Mouse (Mus musculus) neutrophil, adult 5-6 weeks (primary cell): ENCODE data around the gene Irf2. TPM values are rescaled to one million over a fixed set of nuclear protein-coding genes. Genes with fewer than 3 reads are reported as not detected.

Experiments
- ATAC-seq: fragments of 151-379, 151-347 bp; 2 replicates; pipeline ENCODE4 v1.8.0; 2017; ENCODE audit warnings: mild to moderate bottlenecking, moderate TSS enrichment; ENCODE audit not compliant: insufficient number of reproducible peaks, poor library complexity, low FRiP score, severe bottlenecking; ENCODE audit errors: extremely low read depth
- total RNA-seq: library from RNA; stranded (forward); fragments of 200-1000 nt; gene quantifications from 2 replicates; pipeline ENCODE4 v1.2.3, GENCODE M21; 2017

Irf2 gene
- total RNA-seq, 1 experiment from 2014 or later, result 282 TPM

DNA sequence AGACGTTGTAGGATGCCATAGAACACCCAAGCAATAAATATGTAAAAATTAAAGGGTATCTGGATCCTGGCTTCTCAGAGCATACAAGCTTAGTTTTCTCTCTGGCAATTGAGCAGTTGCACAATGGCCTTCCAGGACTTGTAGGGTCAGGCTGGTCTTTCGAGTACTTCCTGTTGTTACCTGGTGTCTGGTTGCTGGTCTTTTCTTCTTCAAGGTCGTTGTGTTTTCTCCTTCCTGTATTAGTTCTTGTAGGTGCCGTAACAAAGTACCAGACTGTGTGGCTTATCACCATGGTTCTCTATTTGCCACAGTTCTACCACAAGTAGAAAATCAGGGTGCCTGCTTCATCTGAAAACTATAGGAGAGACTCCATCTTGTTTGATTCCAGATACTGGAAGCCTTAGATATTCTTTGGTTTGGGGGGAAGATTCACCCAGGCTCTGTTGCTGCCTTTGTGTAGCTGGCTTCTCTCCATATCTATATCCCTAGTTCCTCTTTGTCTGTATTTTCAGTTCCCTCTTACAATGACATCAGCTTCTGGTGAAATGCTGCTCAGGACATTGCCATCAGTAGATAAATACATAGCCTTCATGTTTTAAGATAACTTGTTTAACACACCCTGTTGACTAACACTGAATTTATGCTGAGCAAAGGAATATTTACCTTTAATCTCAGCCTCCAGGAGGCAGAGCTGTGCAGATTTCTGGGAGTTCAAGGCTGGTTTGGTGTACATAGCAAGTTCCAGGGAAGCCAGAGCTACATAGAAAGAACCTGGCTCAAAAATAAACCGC, 49.8 kb downstream of the Irf2 start:
- peak; percentile 74 for ATAC-seq

DNA sequence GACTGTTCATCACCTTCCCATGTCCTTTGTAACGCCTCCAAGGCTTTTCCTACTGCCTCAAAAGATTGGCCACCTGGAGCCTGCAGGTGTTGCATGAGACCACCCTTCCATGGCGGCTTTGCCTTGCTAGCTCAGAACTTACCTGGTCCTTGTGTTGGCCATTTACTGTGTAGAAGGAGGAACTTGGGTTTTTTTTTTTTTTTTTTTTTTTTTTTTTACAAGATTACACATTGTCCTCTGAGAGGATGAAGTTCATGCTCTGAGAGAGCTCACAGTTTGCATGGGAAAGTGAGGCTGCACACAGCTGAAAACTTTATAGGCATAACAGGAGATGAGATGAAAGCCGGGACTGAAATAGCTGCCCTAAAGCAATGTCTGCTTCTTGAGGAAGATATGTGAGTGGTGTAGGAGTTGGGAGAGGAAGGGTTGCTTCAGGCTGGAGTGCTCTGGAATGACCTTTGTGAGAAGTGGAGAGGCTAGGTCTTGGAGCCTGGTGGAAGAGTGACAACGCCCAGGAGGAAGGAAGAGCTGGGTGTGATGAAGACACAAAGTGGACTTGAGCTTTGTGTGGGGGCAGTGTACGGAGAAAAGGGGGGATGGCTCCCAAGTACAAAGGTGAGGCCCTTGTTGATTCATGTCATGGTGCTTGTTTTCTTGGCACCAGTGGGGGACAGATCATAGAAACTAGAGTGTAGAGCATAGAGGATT, 52.3 kb downstream of the Irf2 start:
- ATAC-seq, result no peak

DNA sequence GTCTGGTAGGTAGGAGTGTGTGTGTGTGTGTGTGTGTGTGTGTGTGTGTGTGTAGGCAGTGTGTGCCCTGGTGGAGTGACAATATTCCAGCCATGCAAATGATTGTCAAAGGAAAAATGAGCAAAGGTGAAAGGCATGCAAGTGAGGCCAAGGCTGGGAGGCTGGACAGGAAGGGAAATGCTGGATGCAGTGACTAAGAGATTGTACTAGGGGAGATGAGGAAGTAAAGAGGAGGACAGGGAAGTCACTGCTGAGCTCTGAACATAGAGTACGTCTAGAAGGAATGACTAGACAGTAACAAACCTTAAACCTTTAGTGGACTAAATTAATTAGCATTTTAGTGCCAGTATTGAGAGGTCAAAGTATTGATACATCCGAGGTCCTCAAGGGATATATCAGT, 53.1 kb downstream of the Irf2 start:
- peak; percentile 64 for ATAC-seq

DNA sequence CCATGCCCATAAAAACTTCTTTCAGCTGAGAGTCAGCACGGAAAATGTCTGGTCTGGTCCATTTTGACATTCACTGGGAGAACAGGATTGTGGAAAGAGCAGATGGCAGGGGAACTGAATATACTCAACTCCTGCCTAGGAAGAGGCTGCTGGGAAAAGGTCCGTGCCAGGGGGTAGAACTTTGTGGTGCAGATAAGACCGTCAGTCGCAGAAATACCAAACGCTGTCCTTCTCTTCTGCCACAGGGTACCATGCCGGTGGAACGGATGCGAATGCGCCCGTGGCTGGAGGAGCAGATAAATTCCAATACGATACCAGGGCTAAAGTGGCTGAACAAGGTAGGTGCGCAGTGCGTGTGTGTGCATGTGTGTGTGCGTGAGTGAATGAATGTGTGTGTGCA, 53.7 kb downstream of the Irf2 start:
- no peak for ATAC-seq

DNA sequence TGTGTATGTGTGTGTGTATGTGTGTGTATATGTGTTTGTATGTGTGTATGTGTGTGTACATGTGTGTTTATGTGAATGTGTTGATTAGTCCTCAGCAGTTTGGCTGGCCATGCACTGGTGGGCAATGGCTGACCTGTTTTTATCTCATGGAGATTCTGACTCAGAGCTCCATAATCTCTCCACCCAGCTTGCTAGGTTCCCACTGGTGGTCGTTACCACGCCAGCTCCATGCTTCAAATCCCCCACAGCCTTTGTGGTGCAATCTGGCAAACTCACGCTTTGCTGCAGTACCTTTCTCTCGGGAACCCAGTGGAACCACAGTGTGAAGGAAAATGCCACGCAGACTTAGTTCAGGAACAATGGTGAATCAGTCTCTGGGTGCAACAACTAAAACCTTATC, 54.8 kb downstream of the Irf2 start:
- ATAC-seq, result no peak

DNA sequence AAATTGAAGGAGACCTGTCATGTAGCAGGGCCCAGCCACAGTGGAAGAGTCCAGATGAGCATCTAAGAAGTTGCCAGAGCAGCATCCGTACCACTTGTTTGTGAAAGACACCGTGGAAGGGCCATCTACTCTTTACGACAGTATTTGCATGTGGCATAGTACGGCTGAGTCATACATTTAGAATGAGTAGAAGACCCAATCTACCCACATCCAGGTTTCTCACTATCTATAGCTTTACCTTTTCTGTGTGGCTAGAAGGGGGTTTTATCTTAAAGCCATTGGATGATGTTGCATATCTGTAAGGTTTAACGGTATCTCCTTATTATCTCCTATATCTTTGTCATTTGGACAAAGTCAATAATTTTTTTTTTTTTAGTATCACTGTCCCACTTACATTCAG, 59.7 kb downstream of the Irf2 start:
- peak; percentile 68; the same call in 1 of the 2 replicates for ATAC-seq

DNA sequence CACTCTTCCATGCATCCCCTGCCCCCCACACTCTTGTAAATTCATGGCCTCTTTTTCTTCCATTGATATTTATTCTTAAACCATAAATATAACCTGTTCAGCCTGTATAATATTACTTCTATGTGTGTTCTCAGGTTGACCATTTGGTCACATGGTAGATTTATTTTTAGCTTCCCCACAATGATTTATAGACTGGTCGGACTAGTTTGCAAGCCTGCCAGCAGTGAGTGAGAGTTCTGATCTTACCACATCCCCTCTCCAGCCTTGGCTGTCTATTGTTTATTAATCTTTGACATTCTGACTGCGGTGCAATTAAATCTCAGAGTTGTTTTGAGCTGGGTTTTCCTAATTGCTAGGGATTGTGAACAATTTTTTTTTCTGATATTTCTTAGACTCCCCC, 60.2 kb downstream of the Irf2 start:
- ATAC-seq, result no peak

DNA sequence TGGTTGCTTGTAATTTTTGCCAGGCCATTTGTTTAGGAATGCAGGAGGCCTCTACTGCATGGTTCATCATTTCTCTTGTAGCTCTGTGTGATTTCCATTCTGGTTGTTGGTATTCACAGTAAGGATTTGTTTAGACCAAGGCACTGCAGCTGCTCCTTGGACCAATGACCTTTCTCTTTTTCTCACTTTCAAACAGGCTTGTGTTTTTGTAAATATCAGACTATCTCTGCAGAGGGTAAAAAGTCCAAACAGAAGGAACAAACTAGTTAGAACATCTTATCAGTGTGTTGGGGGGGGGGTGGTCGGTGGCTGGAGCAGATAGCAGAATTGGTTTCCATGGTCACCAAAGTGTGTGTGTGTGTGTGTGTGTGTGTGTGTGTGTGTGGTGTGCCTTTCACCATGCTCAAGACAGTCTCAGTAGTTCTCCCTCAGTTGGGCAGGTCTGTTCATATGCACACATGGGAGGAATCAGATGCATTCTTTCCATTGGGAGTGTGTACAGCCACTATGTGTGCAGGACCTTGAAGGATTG, 61.7 kb downstream of the Irf2 start:
- no peak for ATAC-seq

DNA sequence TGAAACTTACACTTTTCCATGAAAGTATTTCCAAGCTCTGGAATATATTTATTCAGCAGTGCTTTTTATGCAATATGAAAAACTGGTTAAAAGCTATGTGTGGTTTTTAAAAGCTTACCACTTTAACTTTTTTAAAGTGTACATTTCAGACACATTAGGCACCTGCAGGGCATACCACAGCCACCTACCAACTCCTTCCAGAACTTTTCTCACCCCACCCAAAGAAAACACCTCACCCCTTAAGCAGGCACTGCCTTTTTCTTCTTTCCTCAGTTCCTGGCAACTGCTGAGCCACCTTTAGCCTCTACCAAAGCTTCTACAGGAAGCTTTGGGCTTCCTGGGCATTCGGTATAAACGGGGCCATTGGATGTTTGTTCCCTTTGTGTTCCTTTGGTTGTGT, 62.5 kb downstream of the Irf2 start:
- ATAC-seq, result no peak

DNA sequence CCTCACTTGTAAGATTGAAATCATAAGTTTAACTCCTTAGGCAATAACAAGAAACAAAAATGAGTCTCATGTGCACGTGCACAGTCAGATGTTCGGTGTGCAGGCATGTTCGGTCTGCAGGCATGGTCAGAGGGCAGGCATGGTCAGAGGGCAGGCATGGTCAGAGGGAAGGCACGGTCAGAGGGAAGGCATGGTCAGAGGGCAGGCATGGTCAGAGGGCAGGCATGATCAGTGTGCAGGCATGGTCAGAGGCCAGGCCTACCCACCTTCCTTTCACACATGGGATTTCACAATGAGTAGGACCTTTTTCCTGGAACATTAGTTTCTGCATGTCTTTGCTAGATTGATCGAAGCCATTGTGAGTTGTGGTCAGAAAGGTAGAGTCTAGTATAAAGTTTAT, 65.2 kb downstream of the Irf2 start:
- ATAC-seq, result no peak

DNA sequence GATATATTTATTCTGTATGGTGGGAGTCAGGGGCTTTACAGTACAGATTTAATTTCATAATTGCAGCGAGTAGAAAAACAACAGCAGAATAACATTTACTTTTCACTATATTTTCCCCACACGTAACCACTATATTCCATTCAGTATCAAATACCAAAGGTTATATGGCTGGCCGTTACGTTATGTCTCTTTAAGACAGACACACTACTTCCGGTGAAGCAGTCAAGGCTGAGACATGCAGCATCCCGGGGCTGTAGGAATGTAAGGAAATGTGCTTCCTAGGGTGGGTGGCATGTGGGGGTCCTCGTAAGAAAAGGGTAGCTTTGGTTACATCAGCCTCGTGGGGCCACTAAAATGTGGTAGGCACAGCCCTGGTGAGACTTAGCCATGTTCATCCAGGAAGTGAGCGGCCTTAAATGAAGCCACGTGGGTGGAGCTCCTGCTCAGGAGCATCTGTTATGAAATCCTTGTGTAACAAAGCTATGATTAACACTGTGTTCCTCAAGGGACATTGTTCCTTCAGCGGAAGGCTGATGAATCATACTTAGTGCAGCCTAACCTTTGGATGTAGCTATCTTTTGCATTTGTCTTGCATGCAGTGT, 71.6 kb downstream of the Irf2 start:
- ATAC-seq, result peak; percentile 77

DNA sequence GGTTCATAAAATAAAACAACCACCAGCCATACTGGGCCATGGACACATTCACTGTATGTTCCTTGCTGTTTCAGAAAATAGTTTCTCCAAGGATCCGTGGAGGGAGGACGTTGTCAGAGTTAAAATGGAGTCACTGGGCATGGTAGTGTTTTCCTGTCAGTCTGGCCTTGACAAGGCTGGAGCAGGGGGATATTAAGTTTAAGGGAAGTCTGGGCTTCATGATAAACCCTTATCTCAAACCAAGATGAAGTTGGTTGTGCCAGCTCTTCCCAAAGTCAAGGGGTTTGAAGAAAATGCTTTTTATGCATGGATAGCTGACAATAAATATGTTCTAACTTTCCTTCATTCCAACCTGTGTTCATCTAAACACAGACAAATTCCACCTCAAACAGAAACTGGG, 72.4 kb downstream of the Irf2 start:
- ATAC-seq, result no peak

DNA sequence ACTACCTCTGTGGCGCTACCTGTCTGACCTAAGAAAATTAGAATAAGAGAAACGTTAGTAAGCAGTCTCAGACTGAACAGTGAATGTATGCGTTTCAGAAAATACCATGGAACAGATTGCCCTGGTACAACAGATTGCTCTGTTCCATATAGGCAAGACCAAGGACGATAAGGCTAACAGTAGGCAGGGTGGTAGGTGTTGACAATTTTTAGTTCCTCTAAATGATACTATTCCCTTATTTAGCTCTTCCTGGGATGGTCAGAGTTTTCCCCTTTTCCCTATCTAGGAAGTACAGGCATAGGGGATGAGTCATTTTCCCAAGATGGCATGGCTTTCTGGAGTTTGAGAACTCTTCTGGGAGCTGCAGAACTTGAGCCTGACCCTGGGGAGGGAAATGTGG, 73.4 kb downstream of the Irf2 start:
- no peak for ATAC-seq

DNA sequence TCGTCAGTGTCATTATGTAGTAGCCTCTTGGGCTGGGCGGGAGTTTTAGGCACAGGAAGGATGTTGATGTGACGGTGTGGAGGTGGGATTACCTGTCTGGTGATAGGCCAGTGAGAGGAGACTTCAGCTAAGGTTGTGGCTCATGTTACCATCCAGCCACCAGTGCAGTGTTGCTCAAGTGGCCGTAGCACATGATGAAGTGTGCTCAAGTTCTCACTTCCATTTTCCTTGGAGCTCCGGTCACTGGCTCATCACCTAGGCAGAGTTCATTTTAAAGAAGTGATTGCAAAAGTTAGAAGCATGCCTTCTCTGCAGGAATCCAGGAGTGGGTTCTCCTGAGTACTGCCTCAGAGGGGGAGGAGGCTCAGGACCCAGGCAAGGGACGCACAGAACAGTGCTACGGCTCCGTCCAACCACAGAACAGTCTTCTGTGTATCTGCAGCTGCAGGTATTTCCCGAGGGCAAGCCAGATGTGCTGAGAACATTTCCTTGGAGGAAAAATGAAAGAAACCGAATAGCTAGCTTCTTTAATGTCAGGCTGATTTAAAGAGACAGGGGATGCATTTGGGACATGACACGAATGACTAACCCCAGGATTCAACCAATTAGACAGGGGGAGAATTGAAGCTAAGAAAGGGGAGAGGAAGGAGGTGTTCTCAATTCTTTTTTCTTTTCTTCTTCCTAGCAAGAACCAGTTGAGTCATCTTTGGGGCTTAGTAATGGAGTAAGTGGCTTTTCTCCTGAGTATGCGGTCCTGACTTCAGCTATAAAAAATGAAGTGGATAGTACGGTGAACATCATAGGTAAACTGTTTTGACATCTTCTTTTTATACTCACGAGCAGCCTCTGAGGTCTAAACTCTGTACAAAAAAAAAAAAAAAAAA, 78.8 kb downstream of the Irf2 start:
- ATAC-seq, result peak; percentile 25; the same call in 1 of the 2 replicates

DNA sequence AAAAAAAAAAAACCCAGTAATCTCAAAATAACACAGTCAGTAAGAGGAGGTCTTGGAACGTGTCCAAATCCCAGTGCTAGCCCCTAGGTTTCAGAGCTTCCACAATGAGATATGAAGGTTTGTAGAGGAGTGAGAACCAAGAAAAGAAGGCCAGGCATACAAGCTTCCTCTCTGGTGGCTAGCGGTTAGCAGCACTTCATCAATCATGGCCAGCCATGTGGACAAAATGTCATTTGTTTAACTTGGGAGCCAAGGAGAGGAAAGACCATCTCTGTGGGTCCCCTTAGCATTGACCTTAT, 79.4 kb downstream of the Irf2 start:
- no peak for ATAC-seq

DNA sequence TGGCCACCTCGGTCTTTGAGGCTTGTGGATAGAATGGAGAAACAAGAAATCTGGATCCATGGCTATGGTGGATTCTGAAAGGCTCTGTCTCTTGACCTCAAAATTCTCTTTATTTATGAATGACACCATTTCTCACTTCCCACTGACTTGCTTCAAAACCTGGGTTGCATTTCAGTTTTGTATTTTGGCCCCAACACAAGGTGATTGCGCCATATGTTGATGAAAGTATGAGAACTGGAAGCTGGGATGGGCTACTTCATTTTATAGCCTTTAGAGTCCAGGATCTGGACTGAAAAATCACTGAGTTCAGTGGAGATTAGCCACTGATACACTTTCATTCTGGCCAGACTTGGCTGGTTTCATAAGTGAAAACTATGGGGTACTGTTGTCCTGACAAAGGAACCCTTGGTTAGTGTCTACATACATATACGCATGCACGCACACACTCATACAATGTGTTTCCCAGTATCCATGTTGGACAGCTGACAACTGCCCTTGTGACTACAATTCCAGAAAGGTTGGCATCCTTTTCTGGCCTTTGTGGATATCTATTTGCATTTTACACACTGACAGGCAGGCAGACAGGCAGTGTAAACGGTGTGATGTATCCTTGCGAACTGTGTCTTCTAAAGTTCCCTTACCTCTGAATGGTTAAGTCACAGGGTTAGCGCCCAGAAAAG, 89.3 kb downstream of the Irf2 start:
- no peak for ATAC-seq

DNA sequence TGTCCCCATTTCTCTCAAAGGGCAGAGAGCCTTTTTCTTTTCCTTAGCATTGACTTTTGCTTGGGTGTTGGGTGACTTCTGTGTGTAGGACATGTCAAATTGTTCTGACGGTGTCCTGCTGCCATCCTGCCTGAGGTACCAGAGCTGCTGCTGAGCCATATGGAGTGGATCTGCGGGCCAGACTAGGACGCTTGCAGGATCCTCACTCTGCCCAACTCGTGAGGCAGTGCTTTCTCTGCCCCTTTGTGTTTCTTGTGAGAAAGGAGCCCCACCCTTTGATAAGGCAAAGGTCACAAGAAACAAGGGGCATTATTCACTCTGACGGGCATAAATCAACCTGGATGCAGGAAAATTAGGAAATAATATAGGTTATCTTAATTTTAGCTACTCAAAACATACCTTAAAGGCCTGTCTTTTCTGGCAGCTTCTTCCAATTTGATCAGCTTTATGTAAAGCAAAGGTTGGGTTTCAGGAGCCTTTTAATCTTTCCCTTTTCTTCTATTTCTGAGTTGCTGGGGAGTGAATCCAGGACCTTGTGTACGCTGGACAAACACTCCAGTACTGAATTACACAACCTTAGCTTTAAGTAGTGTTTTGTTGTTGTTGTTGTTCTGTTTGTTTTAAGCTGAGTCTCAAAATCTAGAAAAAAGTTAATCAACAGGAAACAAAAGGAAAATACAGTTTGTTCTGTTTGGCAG, 90.0 kb downstream of the Irf2 start:
- no peak for ATAC-seq
